Mouse (Mus musculus) layer of hippocampus, adult 9-10 months (tissue): ENCODE data around the gene Ppp1r37.

Experiments
- DNase-seq: peaks from one replicate; pipeline ENCODE4 v3.0.0; 2022; ENCODE audit warnings: low spot score

The Ppp1r37 gene

GRCm38 (mm10) chr7:19569647-19570046 lies 6.8 kb upstream of the Ppp1r37 start:
- DNase-seq = no peak

- DNase-seq = no peak
Measured at GRCm38 (mm10) chr7:19567426-19567825, 4.5 kb upstream of the Ppp1r37 start.

GRCm38 (mm10) chr7:19565803-19566202 lies 2.9 kb upstream of the Ppp1r37 start:
- no peak for DNase-seq

GRCm38 (mm10) chr7:19564455-19564854 lies 1.6 kb upstream of the Ppp1r37 start:
- DNase-seq = no peak

- no peak for DNase-seq
Measured at GRCm38 (mm10) chr7:19563884-19564283, 1.0 kb upstream of the Ppp1r37 start.

- DNase-seq = peak; percentile 77
Measured at GRCm38 (mm10) chr7:19561765-19562642, 872 bp downstream of the Ppp1r37 start.

GRCm38 (mm10) chr7:19561431-19561764 lies 1.5 kb downstream of the Ppp1r37 start:
- no peak for DNase-seq

- DNase-seq = no peak
Measured at GRCm38 (mm10) chr7:19560491-19561260, 2.2 kb downstream of the Ppp1r37 start.

GRCm38 (mm10) chr7:19558965-19559364 lies 3.9 kb downstream of the Ppp1r37 start:
- no peak for DNase-seq

GRCm38 (mm10) chr7:19557982-19558900 lies 4.6 kb downstream of the Ppp1r37 start:
- no peak for DNase-seq

- no peak for DNase-seq
Measured at GRCm38 (mm10) chr7:19557086-19557485, 5.8 kb downstream of the Ppp1r37 start.

GRCm38 (mm10) chr7:19554168-19554567 lies 8.7 kb downstream of the Ppp1r37 start:
- DNase-seq = no peak

- DNase-seq = no peak
Measured at GRCm38 (mm10) chr7:19552443-19552842, 10.4 kb downstream of the Ppp1r37 start.

- DNase-seq = no peak
Measured at GRCm38 (mm10) chr7:19551634-19552033, 11.2 kb downstream of the Ppp1r37 start.

GRCm38 (mm10) chr7:19549394-19549793 lies 13.5 kb downstream of the Ppp1r37 start:
- no peak for DNase-seq

GRCm38 (mm10) chr7:19547344-19547969 lies 15.4 kb downstream of the Ppp1r37 start:
- no peak for DNase-seq

- DNase-seq = no peak
Measured at GRCm38 (mm10) chr7:19546007-19546406, 16.9 kb downstream of the Ppp1r37 start.

GRCm38 (mm10) chr7:19543584-19543983 lies 19.3 kb downstream of the Ppp1r37 start:
- DNase-seq = no peak

- DNase-seq = no peak
Measured at GRCm38 (mm10) chr7:19542155-19542691, 20.7 kb downstream of the Ppp1r37 start.

GRCm38 (mm10) chr7:19541681-19542154 lies 21.2 kb downstream of the Ppp1r37 start:
- DNase-seq = no peak
